Mouse (Mus musculus) MEL (cell line): Measurements from ENCODE around the gene Prkce. TPM values are rescaled to one million over a fixed set of nuclear protein-coding genes. Genes with fewer than 3 reads are reported as not detected.

Experiments
- DNase-seq: peaks from one replicate; pipeline ENCODE4 v3.0.0; 2011; ENCODE audit warnings: low read depth, low spot score
- H3K27ac ChIP-seq: 2 replicates; pipeline ENCODE4 v1.5.1; 2012; ENCODE audit warnings: low read depth, mild to moderate bottlenecking, control low read depth, low read length, moderate library complexity; ENCODE audit not compliant: control insufficient read depth
- H3K27me3 ChIP-seq, 2 experiments: fragments of 150-350 bp in 1 of 2; sonication (generic) in 1 of 2; 2 replicates each; pipeline ENCODE4 v1.6.1; 2012; ENCODE audit warnings: low read length in 2 of 2, mild to moderate bottlenecking in 2 of 2, improper control_type of control experiment in 1 of 2, moderate library complexity in 1 of 2; ENCODE audit not compliant: insufficient read depth in 2 of 2, control insufficient read depth in 1 of 2
- H3K36me3 ChIP-seq, 2 experiments: 2 replicates each; pipeline ENCODE4 v1.6.1; 2012 to 2014; ENCODE audit warnings: low read length in 2 of 2, improper control_type of control experiment in 1 of 2, inconsistent platforms in 1 of 2, mild to moderate bottlenecking in 1 of 2; ENCODE audit not compliant: insufficient read depth in 2 of 2, control insufficient read depth in 1 of 2
- H3K4me1 ChIP-seq, 2 experiments: fragments of 150-350 bp in 1 of 2; sonication (generic) in 1 of 2; 2 replicates each; pipeline ENCODE4 v1.6.1; 2012; ENCODE audit warnings: low read length in 2 of 2, improper control_type of control experiment in 1 of 2, mild to moderate bottlenecking in 1 of 2; ENCODE audit not compliant: insufficient read depth in 2 of 2, control insufficient read depth in 1 of 2
- H3K4me3 ChIP-seq, 2 experiments: fragments of 150-350 bp in 1 of 2; sonication (generic) in 1 of 2; 2 replicates each; pipeline ENCODE4 v1.5.1; 2012; ENCODE audit warnings: low read depth in 2 of 2, low read length in 2 of 2, mild to moderate bottlenecking in 2 of 2, moderate library complexity in 2 of 2, control low read depth in 1 of 2, improper control_type of control experiment in 1 of 2; ENCODE audit not compliant: control insufficient read depth in 1 of 2, insufficient read depth in 1 of 2
- H3K79me2 ChIP-seq: 2 replicates; pipeline ENCODE4 v1.6.1; 2012; ENCODE audit warnings: mild to moderate bottlenecking, low read length, moderate library complexity; ENCODE audit not compliant: control insufficient read depth, poor library complexity, insufficient read depth
- H3K9ac ChIP-seq: 2 replicates; pipeline ENCODE4 v1.6.1; 2012; ENCODE audit warnings: low read depth, mild to moderate bottlenecking, control low read depth, low read length, moderate library complexity; ENCODE audit not compliant: control insufficient read depth, poor library complexity, severe bottlenecking
- H3K9me3 ChIP-seq: fragments of 150-350 bp; sonication (generic); replicated peaks from 2 replicates; pipeline ENCODE4 v1.6.1; 2012; ENCODE audit warnings: mild to moderate bottlenecking, low read length, improper control_type of control experiment, moderate library complexity; ENCODE audit not compliant: insufficient read depth
- BHLHE40 ChIP-seq: IDR thresholded peaks from 2 replicates; pipeline ENCODE4 v1.6.1; 2012; ENCODE audit warnings: low read depth, mild to moderate bottlenecking, inconsistent platforms, low read length, improper control_type of control experiment, borderline replicate concordance
- CHD1 ChIP-seq: IDR thresholded peaks from 2 replicates; pipeline ENCODE4 v1.6.1; 2012; ENCODE audit warnings: low read depth, mild to moderate bottlenecking, inconsistent platforms, low read length, improper control_type of control experiment
- CHD2 ChIP-seq: IDR thresholded peaks from 2 replicates; pipeline ENCODE4 v1.6.1; 2011; ENCODE audit warnings: low read length, improper control_type of control experiment
- E2F4 ChIP-seq: IDR thresholded peaks from 2 replicates; pipeline ENCODE4 v1.6.1; 2011; ENCODE audit warnings: low read depth, low read length, improper control_type of control experiment, borderline replicate concordance
- ELF1 ChIP-seq: IDR thresholded peaks from 2 replicates; pipeline ENCODE4 v1.6.1; 2014; ENCODE audit warnings: low read depth, mild to moderate bottlenecking, inconsistent platforms, low read length, improper control_type of control experiment, moderate library complexity
- ETS1 ChIP-seq: IDR thresholded peaks from 2 replicates; pipeline ENCODE4 v1.6.1; 2012; ENCODE audit warnings: low read depth, mild to moderate bottlenecking, inconsistent platforms, low read length, improper control_type of control experiment, moderate library complexity
- GATA1 ChIP-seq: IDR thresholded peaks from 2 replicates; pipeline ENCODE4 v1.6.1; 2011; ENCODE audit warnings: low read depth, low read length, improper control_type of control experiment
- HCFC1 ChIP-seq: IDR thresholded peaks from 2 replicates; pipeline ENCODE4 v1.6.1; 2012; ENCODE audit warnings: low read depth, mild to moderate bottlenecking, inconsistent platforms, low read length, improper control_type of control experiment, moderate library complexity
- JUND ChIP-seq: IDR thresholded peaks from 2 replicates; pipeline ENCODE4 v1.6.1; 2011; ENCODE audit warnings: low read depth, mild to moderate bottlenecking, improper control_type of control experiment, low read length
- MAFK ChIP-seq: IDR thresholded peaks from 2 replicates; pipeline ENCODE4 v1.6.1; 2011; ENCODE audit warnings: low read depth, mild to moderate bottlenecking, low read length, improper control_type of control experiment, borderline replicate concordance
- MAX ChIP-seq: IDR thresholded peaks from 2 replicates; pipeline ENCODE4 v1.6.1; 2011; ENCODE audit warnings: low read length, improper control_type of control experiment
- MAZ ChIP-seq: IDR thresholded peaks from 2 replicates; pipeline ENCODE4 v1.6.1; 2012; ENCODE audit warnings: low read depth, mild to moderate bottlenecking, inconsistent platforms, low read length, improper control_type of control experiment
- MXI1 ChIP-seq: IDR thresholded peaks from 2 replicates; pipeline ENCODE4 v1.6.1; 2011; ENCODE audit warnings: mild to moderate bottlenecking, low read depth, low read length, improper control_type of control experiment
- MYB ChIP-seq: IDR thresholded peaks from 2 replicates; pipeline ENCODE4 v1.6.1; 2011; ENCODE audit warnings: mild to moderate bottlenecking, low read depth, low read length, improper control_type of control experiment
- MYC ChIP-seq: IDR thresholded peaks from 2 replicates; pipeline ENCODE4 v1.6.1; 2011; ENCODE audit warnings: low read depth, mild to moderate bottlenecking, low read length, improper control_type of control experiment, moderate library complexity
- NRF1 ChIP-seq: IDR thresholded peaks from 2 replicates; pipeline ENCODE4 v1.6.1; 2014; ENCODE audit warnings: low read depth, mild to moderate bottlenecking, inconsistent platforms, low read length, improper control_type of control experiment, moderate library complexity; ENCODE audit not compliant: poor library complexity, insufficient read depth, severe bottlenecking
- POLR2A ChIP-seq, 2 experiments: IDR thresholded peaks; 2 replicates each; pipeline ENCODE4 v1.6.1; 2011 to 2012; ENCODE audit warnings: low read length in 2 of 2, mild to moderate bottlenecking in 2 of 2, control low read depth in 1 of 2, improper control_type of control experiment in 1 of 2, low read depth in 1 of 2, moderate library complexity in 1 of 2; ENCODE audit not compliant: control insufficient read depth in 1 of 2, insufficient read depth in 1 of 2, poor library complexity in 1 of 2
- SIN3A ChIP-seq: IDR thresholded peaks from 2 replicates; pipeline ENCODE4 v1.6.1; 2012; ENCODE audit warnings: low read length, improper control_type of control experiment, inconsistent platforms
- TBP ChIP-seq: IDR thresholded peaks from 2 replicates; pipeline ENCODE4 v1.8.0; 2011; ENCODE audit warnings: low read depth, low read length, improper control_type of control experiment
- UBTF ChIP-seq: IDR thresholded peaks from 2 replicates; pipeline ENCODE4 v1.6.1; 2012; ENCODE audit warnings: low read depth, mild to moderate bottlenecking, inconsistent platforms, low read length, improper control_type of control experiment, moderate library complexity, borderline replicate concordance; ENCODE audit not compliant: insufficient read depth
- USF1 ChIP-seq: IDR thresholded peaks from 2 replicates; pipeline ENCODE4 v1.6.1; 2014; ENCODE audit warnings: low read depth, mild to moderate bottlenecking, inconsistent platforms, low read length, improper control_type of control experiment, moderate library complexity
- polyA plus RNA-seq, 2 experiments: library from polyadenylated mRNA; stranded (reverse) in 1 of 2; unstranded in 1 of 2; fragments of >175 nt in 1 of 2; fragments of >200 nt in 1 of 2; gene quantifications; 2 replicates each; pipeline versions ENCODE4 v1.2.1 to v1.2.4; 2012; ENCODE audit warnings: low replicate concordance in 2 of 2, low read depth in 1 of 2; ENCODE audit not compliant: insufficient read length in 2 of 2, insufficient read depth in 1 of 2, missing spikeins in 1 of 2
- total RNA-seq: library from RNA; depleted of rRNA; stranded (reverse); fragments of 300-350 nt; gene quantifications from 2 replicates; pipeline ENCODE4 v1.2.3, GENCODE M21; 2012

Gene Prkce
- total and polyA plus RNA-seq, 3 experiments, result 3.0 to 5.3 TPM; not detected in 1

GRCm38 (mm10) chr17:86507342-86508211 is 340.0 kb downstream of the Prkce start:
- no peak overlapping the region for H3K4me3 ChIP-seq
- H3K27ac ChIP-seq, result no peak overlapping the region
- no peak overlapping the region for H3K9ac ChIP-seq

DNA sequence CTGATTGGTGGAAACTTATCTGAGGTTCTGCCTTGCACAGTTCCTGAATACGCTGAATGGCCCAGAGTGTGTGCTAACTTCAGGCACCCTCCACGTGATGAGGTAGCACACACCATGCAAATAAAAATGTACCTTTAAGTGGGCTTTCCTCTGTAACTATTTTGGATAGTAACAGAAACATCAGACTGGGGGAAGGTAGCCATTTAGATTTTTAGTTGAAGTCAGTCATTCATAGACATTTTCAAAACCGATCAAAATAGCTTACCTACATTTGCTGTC is 340.6 kb downstream of the Prkce start:
- Histone ChIP-seq H3K36me3 (no peaks in the 10 kb centered on the region), H3K9ac (no peak overlapping the region), H3K4me1 (no peaks in the 10 kb centered on the region), H3K4me3 (no peak overlapping the region), H3K79me2 (no peaks in the 10 kb centered on the region), H3K9me3 (no peaks in the 10 kb centered on the region), H3K27ac (no peak overlapping the region), H3K27me3 (no peaks in the 10 kb centered on the region)
- DNase-seq, result no peak
- no peak for TF ChIP-seq MYB
- no peak for TF ChIP-seq MXI1
- TF ChIP-seq GATA1, result no peak
- no peak for TF ChIP-seq USF1
- TF ChIP-seq MAX, result no peak
- TF ChIP-seq JUND, result no peak
- TF ChIP-seq POLR2A (IDR thresholded peaks at IDR 0.05; ENCODE audit: control insufficient read depth in 1 of 2, insufficient read depth in 1 of 2, low read depth in 1 of 2, low read length in 2 of 2, poor library complexity in 1 of 2), result no peak
- no peak for TF ChIP-seq ELF1
- TF ChIP-seq BHLHE40, result no peak
- TF ChIP-seq SIN3A, result no peak
- no peak for TF ChIP-seq CHD1
- no peak for TF ChIP-seq CHD2
- TF ChIP-seq ETS1, result no peak
- TF ChIP-seq E2F4, result no peak
- TF ChIP-seq MAFK, result no peak
- TF ChIP-seq NRF1, result no peak
- TF ChIP-seq UBTF, result no peak

More at GRCm38 (mm10) chr17:86507342-86508211, 340.0 kb downstream of the Prkce start:
- Histone ChIP-seq H3K27me3 (no peaks in the 10 kb centered on the region), H3K9me3 (no peaks in the 10 kb centered on the region), H3K36me3 (no peaks in the 10 kb centered on the region), H3K79me2 (no peaks in the 10 kb centered on the region), H3K4me1 (no peaks in the 10 kb centered on the region)
- DNase-seq, result no peak
- no peak for TF ChIP-seq TBP
- no peak for TF ChIP-seq BHLHE40
- TF ChIP-seq MYB, result no peak
- no peak for TF ChIP-seq HCFC1
- TF ChIP-seq GATA1, result no peak
- no peak for TF ChIP-seq MYC
- no peak for TF ChIP-seq MAZ
